Mouse (Mus musculus) hematopoietic stem cell, adult 5-6 weeks (primary cell): ENCODE results near the gene Them5. TPM values are rescaled to one million over a fixed set of nuclear protein-coding genes. Genes with fewer than 3 reads are reported as not detected.

Experiments
- ATAC-seq, 2 experiments: fragments of 125-278 bp in 1 of 2; replicated peaks in 1 of 2; 2 replicates each; pipeline ENCODE4 v1.8.0; 2016 to 2017; ENCODE audit warnings: inconsistent platforms in 2 of 2, mild to moderate bottlenecking in 2 of 2, moderate number of reproducible peaks in 2 of 2, low read depth in 1 of 2, moderate TSS enrichment in 1 of 2; ENCODE audit not compliant: low FRiP score in 2 of 2, poor library complexity in 2 of 2, severe bottlenecking in 2 of 2, insufficient read depth in 1 of 2, low TSS enrichment in 1 of 2
- total RNA-seq: library from RNA; stranded (forward); fragments of 172-1452, 232-1000 nt; gene quantifications from 2 replicates; pipeline ENCODE4 v1.2.3, GENCODE M21; 2017

The Them5 gene
- total RNA-seq, 1 experiment from 2014 or later = not detected

DNA sequence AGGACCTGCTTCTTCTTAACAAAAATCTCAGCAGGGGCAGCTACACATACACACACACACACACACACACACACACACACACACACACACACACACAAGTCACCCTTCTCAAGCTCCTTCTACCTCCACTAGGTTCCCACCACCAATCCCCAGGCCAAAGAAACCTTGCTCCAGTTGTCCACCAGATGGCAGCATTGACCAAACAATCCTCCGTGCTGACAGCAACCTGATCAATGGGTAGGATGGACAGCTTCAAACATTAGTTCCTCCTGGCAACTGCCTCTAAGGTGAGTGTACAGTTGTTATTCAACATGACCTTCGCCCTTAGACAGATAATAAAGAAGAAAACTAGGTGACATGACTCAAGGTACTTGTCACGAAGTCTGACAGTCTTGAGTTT is 24.9 kb downstream of the Them5 start:
- ATAC-seq = peak; percentile 84 to 89

DNA sequence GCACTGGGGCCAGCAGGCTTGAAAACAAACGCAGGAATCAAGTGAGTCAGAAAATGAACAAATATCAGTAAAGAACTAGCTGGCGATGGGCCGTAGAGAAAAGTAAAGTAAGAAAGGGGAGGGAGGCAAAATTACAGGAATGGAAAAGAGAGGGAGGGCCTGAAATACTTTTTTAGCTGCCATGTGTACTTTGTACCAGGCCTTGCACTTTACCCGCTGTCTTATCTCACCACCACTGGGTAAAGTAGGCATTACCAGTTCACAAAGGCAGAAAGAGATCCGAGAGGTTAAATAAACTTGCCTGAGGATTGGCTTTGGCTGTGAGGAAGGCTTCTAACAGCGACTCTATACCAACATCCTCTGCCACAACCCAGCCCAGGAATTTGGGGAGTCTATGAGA is 25.6 kb downstream of the Them5 start:
- no peak for ATAC-seq

DNA sequence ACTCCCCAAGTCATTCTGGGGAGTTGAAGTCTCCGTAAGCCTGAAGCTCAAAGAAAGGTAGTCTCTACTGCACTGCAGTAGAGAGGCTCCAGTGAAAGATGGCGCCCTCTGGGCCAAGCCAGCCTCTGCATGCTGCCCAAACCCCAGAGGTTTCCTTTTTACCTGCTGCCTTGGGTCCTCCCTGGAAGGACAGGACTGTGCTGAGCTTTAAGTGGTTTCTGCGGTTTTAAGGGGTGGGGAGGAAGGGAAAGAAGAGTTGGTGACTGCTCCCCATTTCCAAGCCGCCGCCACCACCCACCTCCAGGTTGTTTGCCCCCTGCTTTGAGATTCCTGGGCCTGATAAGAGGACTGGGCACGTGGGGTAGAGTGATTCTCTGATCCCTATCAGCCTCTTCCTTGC is 26.7 kb downstream of the Them5 start:
- no peak for ATAC-seq

DNA sequence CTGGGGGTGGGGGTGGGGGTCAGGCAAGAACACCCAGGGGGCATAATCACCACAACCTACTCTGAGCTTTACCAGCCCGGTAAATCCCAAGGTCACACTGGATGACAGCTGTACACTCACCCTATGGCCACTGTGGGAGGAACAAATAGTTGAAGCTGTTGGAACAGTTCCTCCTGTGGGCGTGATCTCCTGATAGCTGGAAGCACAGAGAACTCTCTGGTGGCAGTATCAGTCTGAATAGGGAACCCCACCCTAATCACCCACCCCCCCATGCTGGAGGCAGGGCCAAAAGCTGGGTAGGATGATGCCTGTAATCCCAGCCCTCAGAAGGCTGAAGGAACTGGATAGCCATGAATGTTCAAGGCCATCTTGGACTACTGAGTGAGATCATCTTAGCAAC is 27.8 kb downstream of the Them5 start:
- no peak for ATAC-seq

DNA sequence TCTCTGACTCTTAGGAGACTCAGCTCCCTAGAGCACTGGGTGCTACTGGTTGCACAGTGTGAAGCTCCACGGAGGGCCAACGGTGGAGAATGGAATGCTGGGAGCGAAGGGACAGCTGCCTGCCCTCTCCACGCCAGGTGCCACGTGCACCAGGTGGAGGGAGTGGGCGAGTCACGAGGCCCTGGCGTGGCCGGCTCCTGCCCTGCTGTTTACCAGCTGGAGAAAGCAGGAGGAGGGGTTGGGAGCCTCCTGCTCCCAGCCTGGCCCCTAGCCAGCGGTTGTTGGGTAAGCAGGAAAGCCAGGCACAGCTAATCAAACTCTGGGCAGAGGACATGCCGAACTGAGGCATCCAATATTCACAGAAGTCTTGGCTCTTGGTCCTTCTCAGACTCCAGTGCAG is 29.7 kb downstream of the Them5 start:
- ATAC-seq = no peak

DNA sequence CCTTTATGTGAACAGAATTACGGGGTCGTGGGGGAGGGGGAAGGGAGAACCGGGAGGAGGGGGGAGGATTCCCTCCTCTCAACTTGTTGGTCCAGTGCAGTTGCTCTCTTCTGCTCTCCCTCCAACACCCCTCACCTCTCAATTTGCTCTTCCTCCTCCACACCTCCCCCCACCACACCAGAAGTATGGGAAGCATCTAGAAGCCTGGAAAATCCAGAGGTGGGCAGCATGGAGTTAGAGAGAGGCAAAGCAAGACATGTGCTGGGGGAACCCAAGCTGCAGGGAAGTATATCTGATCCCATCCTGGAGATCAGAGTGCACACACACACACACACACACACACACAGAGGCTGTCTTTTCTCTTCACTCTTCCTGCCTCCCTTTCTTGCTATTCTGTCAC is 30.1 kb downstream of the Them5 start:
- ATAC-seq = no peak

DNA sequence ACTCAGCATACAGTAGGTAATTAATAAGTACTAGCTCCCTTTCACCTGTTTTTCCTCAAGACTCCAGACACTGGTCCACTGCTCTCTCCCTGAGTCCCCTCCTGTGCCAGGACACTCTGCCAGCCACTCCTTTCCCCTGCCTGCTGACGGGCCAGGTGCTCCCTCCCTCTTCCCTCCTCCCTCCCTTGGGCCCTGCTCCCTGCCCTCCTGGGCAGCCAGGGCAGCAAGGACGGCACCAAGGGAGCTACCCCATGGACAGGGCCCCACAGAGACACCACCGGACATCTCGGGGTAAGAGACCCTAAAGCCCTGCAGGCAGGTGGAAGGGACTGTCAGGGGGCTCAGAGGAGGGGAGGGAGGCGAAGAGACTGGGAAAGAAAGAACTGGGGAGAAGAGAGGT is 30.7 kb downstream of the Them5 start, which contains the start of gene Rorc:
Gene Rorc, plus strand, starts transcription at position 154 of the 400 bp plus-strand sequence.
- ATAC-seq = no peak

DNA sequence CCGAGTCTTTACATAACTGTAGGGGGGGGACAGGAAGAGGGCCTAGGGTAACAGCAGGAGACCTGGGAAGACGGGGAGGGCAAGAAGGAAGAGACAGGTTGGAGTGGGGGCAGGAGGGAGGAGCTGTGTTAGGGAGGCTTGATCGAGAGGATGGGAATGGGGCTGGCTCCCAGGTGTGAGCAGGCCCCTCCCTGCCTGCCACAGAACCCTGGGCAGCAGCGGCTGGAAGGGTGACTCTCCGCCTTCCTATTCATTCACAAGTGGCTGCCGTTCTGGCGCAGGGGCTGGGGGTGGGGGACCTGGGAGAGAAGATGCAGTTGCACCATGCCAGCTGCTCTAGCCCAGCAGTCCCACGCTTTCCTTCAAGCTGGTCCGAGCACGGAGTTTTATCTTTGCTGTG is 31.2 kb downstream of the Them5 start:
- ATAC-seq = no peak

DNA sequence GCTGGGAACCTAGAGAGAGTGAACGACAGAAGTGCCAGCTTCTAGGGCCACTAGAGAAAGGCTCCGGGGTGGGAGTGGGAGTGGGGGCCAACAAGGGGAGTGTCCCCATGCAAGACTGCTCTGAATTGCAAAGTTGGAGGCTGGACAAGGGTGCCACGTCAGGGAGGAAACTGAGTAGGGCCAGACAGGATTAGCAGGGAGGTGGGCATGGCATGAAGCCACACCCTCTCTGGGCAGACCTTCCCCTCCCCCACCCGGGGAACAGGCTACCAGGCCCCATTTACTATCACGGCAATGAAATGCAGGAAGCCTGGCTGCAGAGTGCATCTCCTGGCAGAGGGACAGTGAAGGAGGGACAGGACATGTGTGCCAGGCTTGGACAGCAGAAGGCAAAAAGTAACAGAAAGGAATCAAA is 31.7 kb downstream of the Them5 start:
- ATAC-seq = no peak

DNA sequence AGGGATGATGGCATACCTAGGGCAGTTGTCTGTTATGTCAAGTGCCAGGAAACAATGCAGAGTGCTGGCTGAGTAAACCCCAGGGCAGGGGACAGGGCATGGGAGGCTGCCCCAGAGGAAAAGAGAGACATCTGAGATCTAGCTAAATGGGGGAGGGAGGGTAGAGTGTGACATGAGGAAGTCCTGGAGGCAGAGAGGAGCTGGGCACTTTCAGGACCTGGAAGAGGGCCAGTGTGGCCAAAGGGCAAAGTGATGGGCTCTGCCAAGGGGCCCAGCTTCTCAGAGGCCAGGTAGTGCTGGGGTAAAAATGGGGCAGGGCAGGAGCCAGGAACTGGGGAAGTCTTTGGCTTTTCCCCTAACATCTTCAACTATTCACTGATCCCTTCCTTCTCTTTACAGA is 32.7 kb downstream of the Them5 start:
- ATAC-seq = no peak

DNA sequence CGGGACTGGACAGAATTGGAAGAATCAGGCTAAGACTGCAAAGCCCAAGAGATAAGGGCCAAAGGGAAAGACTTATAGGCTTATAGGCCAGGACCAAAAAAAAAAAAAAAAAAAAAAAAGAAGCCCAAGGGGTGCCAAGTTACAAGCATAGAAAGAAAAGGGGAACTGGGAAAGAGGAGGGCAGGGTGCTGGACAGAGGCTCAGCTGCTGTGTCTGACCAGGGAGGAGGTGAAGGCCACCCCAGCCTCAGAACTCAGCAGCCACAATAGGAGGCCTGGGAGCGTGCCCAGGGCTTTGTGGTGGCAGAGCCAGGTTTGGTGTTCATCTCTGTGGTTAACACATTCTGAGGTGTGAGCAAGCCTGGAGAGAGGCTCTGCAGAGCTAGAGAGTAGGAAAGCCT is 33.2 kb downstream of the Them5 start:
- ATAC-seq = peak; percentile 60 to 79

DNA sequence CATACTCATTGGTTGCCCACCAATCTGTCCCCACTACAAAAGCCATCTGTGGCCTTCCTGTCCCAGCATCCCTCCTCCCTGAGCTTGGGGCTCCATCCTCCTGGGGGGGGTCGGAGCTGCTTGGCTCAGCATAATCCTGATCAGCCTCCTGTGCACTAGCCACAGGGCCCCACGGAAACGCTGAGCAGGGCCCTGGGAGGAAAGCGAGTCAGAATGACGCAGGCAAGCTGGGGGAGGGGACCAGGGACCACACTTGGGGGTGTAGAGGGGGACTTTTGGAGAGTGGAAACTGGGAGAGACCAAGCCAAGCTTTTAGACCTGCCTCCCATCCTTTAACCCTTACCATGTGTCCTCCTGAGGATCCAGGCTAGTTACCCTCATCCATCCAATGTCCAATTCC is 34.0 kb downstream of the Them5 start:
- no peak for ATAC-seq

DNA sequence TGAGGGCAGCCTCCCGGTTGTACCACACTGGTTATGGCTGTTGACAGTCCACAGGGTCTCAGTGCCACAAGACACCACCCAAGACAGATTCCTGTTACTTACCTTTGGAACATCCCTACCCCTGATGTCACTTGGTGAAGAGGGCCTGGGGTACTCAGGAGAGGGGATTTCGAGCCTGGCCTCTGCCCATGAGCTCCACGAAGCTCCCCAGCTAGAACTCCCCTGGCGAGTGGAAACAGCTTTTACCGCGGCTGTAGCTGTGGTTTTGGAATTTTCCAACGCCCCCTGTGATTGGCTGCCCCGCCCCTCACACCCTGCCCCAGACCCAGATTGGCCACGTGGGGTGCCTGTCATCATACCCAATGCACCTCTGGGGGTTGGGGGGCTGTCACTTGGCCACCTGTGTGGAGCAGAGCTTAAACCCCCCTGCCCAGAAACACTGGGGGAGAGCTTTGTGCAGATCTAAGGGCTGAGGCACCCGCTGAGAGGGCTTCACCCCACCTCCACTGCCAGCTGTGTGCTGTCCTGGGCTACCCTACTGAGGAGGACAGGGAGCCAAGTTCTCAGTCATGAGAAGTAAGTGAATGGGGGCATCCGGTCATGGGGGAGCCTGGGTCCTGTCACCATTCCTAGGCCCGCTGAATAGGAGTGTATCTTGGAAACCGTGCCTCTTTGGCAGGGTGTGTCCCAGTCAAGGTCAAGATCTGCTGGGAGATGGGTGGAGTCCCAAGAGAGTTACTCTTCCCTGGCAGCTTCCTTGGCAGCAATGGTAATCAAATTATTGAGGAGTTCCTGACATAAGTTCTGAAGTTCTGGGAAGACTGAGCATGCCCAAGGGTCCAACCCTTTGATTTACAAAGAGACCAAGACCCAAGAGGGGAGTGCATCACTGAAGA is 35.4 kb downstream of the Them5 start:
- ATAC-seq = no peak

DNA sequence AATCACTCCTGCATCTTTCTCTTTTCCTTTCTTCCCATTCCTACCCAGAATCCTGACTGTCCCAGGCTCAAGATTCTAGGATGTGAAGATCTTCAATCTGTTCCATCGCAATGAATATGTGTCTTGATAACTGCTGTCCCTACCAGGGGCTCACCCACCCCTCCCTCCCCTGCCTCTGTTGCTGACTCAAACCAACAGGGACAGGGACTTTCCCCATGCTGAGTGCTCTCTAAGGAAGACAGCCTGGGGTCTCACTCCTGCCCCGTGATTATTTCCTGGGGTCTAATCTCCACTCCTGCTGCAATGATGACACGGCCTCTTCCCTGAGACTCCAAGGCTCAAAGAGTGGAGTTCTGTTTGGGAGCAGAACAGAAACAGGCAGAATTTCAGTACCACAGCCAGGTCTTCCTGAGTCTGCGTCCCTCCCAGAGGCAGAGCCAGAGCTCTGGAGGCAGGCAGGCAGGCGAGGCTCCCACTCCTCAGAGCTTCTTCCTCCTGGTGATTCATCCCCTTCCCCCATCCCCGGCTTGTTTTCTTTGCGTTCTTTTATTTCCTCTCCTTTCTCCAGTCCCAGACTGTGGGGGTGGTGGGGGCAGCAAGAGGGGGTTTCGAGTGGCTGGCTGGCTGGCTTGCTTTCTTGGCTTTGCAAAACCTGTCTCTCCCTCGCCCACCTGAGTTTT is 38.1 kb downstream of the Them5 start:
- no peak for ATAC-seq

DNA sequence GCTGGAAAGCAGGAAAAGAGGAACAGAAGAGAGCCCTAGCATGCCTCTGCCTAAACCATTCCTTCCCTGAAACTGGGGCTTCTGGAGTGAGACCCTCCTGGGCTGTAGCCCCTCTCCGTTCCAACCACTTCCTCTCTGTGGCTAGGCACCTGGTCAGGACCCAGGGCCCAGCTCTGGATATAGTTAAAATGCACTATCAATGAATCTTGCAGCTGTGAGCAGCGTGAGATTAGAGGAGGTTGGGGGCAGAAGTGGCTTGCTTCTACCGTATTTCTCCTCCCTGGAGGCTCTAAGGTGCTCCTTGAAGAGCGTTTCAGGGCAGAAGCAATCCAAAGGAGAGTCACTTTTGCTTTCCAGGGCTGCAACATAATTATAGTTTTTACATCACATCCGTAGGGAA is 40.4 kb downstream of the Them5 start:
- ATAC-seq = peak; percentile 29 to 33; a peak in 3 of 4 replicates

DNA sequence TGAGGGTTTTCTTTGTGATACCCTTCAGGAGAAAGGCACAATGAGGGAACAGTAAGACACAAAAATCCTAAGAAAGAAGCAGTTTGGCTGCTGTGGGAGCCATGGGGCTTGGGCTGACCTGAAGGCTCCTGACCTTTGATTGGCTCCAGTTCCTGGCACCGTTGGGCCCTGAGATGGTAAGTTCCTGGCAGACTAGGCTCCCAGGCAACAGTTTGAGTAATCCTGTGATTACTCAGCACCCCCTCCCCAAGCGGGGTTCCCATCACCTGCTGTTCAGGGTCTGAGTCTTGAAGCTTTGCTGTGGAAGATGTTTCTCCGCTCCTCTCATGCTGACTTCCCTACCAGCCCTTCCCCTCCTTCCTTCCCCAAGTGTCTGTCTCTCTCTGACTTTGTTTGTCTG is 41.6 kb downstream of the Them5 start:
- no peak for ATAC-seq

DNA sequence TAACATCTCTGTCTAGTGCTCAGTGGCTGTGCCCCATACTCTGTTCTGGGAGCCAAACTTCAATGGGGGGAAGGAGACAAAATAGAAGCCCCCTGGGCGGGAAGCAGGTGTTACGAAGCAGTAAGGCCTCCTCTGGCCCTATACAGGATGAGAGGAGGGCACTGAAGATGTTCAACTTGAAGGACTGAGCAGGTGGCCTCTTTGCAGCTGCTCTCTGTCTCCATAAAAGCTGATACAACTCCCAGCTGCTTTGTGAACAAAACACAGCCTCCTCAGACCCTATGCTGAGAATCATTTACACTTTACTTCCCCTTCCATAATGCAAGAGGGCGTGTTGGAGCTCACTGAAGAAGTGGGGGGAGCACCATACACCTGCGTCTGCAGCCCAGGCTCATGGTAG is 44.8 kb downstream of the Them5 start:
- ATAC-seq = no peak

DNA sequence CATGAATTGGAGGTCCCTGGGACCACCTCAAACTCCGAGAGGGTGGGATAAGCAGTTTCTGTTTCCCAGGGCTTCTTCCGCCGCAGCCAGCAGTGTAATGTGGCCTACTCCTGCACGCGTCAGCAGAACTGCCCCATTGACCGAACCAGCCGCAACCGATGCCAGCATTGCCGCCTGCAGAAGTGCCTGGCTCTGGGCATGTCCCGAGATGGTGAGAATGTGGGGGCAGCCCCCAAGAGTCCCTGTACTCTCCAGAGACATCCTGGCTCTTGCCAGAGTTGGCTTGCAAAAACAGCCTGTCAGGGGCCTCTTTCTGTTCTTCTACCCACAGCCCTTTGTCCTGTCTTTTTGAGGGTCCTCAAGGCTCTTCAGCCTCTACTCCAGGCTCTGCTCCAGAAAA is 45.5 kb downstream of the Them5 start:
- no peak for ATAC-seq

DNA sequence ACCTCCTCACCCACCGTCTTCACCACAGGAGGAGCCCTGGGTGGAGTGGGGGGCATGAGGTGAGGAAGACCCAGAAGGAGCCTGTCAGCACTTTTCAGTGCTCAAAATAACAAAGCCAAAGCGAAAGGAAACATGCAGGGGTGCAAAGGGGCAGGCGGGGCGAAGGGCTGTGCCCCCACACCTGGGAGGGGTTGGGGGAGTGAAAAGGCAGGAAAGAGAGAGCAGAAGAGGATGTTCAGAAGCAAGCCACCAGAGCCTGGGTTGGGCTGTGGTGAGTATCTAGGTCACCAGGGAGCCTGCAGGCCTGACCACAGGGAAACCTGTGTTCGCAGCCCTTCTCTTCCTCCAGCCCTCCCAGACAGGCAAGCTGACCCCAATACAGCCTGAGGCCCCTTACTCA is 46.1 kb downstream of the Them5 start:
- ATAC-seq = peak; percentile 93 to 97
